Mouse (Mus musculus) cerebellum, adult 11 months (tissue): ENCODE measurements around the gene Mroh3.

ENCODE experiments used
- DNase-seq: peaks from one replicate; pipeline ENCODE4 v3.0.0; 2022

Mroh3 gene

GRCm38 (mm10) chr1:136149702-136150101 is 62.9 kb downstream of the Mroh3 start:
- no peak for DNase-seq

GRCm38 (mm10) chr1:136143514-136143913 is 69.1 kb downstream of the Mroh3 start:
- DNase-seq: no peak

GRCm38 (mm10) chr1:136142336-136142735 is 70.3 kb downstream of the Mroh3 start:
- DNase-seq: peak; percentile 29

GRCm38 (mm10) chr1:136141176-136141950 is 71.3 kb downstream of the Mroh3 start:
- DNase-seq: peak; percentile 29

- DNase-seq: peak; percentile 88
Observed at GRCm38 (mm10) chr1:136139990-136140640, 72.5 kb downstream of the Mroh3 start.

- DNase-seq: peak; percentile 15
Observed at GRCm38 (mm10) chr1:136138191-136138830, 74.3 kb downstream of the Mroh3 start.

GRCm38 (mm10) chr1:136137575-136137974 is 75.1 kb downstream of the Mroh3 start:
- peak; percentile 34 for DNase-seq

- DNase-seq: no peak
Observed at GRCm38 (mm10) chr1:136137071-136137531, 75.5 kb downstream of the Mroh3 start.

GRCm38 (mm10) chr1:136136547-136136946 is 76.1 kb downstream of the Mroh3 start:
- no peak for DNase-seq

GRCm38 (mm10) chr1:136135777-136136444 is 76.7 kb downstream of the Mroh3 start:
- no peak for DNase-seq

- no peak for DNase-seq
Observed at GRCm38 (mm10) chr1:136135046-136135445, 77.6 kb downstream of the Mroh3 start.

GRCm38 (mm10) chr1:136134547-136134946 is 78.1 kb downstream of the Mroh3 start:
- no peak for DNase-seq

- peak; percentile 44 for DNase-seq
Observed at GRCm38 (mm10) chr1:136133570-136134240, 78.9 kb downstream of the Mroh3 start.

- DNase-seq: peak; percentile 21
Observed at GRCm38 (mm10) chr1:136132386-136133201, 80.0 kb downstream of the Mroh3 start.
